Mouse (Mus musculus): ENCODE measurements around the gene Plcb3. TPM values are rescaled to one million over a fixed set of nuclear protein-coding genes. Genes with fewer than 3 reads are reported as not detected.

Plcb3 gene
- total RNA-seq, 4 experiments from 2014 or later, result 7.0 to 10.9 (median 9.4) TPM

GRCm38 (mm10) chr19:6971644-6972043 lies 4.6 kb downstream of the Plcb3 start:
- DNase-seq (ENCODE audit: low spot score in 2 of 2), result no peak

GRCm38 (mm10) chr19:6970460-6971085 lies 5.7 kb downstream of the Plcb3 start:
- no peak for DNase-seq (ENCODE audit: low spot score in 2 of 2)

- peak; percentile 59 to 67 for DNase-seq (ENCODE audit: low spot score in 2 of 2)
Measured at GRCm38 (mm10) chr19:6969665-6970381, 6.4 kb downstream of the Plcb3 start.

GRCm38 (mm10) chr19:6969291-6969664 lies 7.0 kb downstream of the Plcb3 start:
- no peak for DNase-seq (ENCODE audit: low spot score in 2 of 2)

GRCm38 (mm10) chr19:6968491-6969271 lies 7.6 kb downstream of the Plcb3 start:
- no peak for DNase-seq (ENCODE audit: low spot score in 2 of 2)

- no peak for DNase-seq (ENCODE audit: low spot score in 2 of 2)
Measured at GRCm38 (mm10) chr19:6956461-6956860, 19.8 kb downstream of the Plcb3 start.

- DNase-seq (ENCODE audit: low spot score in 2 of 2), result no peak
Measured at GRCm38 (mm10) chr19:6955424-6955823, 20.8 kb downstream of the Plcb3 start.

GRCm38 (mm10) chr19:6954046-6954445 lies 22.2 kb downstream of the Plcb3 start:
- DNase-seq (ENCODE audit: low spot score in 2 of 2), result no peak

- no peak for DNase-seq (ENCODE audit: low spot score in 2 of 2)
Measured at GRCm38 (mm10) chr19:6952712-6953037, 23.6 kb downstream of the Plcb3 start.

GRCm38 (mm10) chr19:6951994-6952711 lies 24.1 kb downstream of the Plcb3 start:
- peak; percentile 86 to 88 for DNase-seq (ENCODE audit: low spot score in 2 of 2)

- peak; percentile 92 to 93 for DNase-seq (ENCODE audit: low spot score in 2 of 2)
Measured at GRCm38 (mm10) chr19:6951381-6951968, 24.8 kb downstream of the Plcb3 start.

GRCm38 (mm10) chr19:6950613-6951153 lies 25.6 kb downstream of the Plcb3 start:
- no peak for DNase-seq (ENCODE audit: low spot score in 2 of 2)

- no peak for DNase-seq (ENCODE audit: low spot score in 2 of 2)
Measured at GRCm38 (mm10) chr19:6949951-6950350, 26.3 kb downstream of the Plcb3 start.

GRCm38 (mm10) chr19:6949532-6949931 lies 26.7 kb downstream of the Plcb3 start:
- DNase-seq (ENCODE audit: low spot score in 2 of 2), result no peak

GRCm38 (mm10) chr19:6948186-6948585 lies 28.1 kb downstream of the Plcb3 start:
- no peak for DNase-seq (ENCODE audit: low spot score in 2 of 2)

- no peak for DNase-seq (ENCODE audit: low spot score in 2 of 2)
Measured at GRCm38 (mm10) chr19:6947742-6948141, 28.5 kb downstream of the Plcb3 start.

GRCm38 (mm10) chr19:6943709-6944108 lies 32.6 kb downstream of the Plcb3 start:
- DNase-seq (ENCODE audit: low spot score in 2 of 2), result no peak

- DNase-seq (ENCODE audit: low spot score in 2 of 2), result no peak
Measured at GRCm38 (mm10) chr19:6942764-6943163, 33.5 kb downstream of the Plcb3 start.

GRCm38 (mm10) chr19:6942249-6942691 lies 34.0 kb downstream of the Plcb3 start, which contains the start of gene Gpr137:
TSS of gene Gpr137 (minus strand) at chr19:6942480.
- peak; percentile 93 to 95 for DNase-seq (ENCODE audit: low spot score in 2 of 2)

GRCm38 (mm10) chr19:6941372-6942248 lies 34.7 kb downstream of the Plcb3 start, which contains the start of gene Bad:
TSS of gene Bad (plus strand) at chr19:6941861.
- DNase-seq (ENCODE audit: low spot score in 2 of 2), result peak; percentile 86 to 88
